Mouse (Mus musculus) midbrain, embryonic 14.5 days (tissue): ENCODE results near the gene Rnf182. TPM values are rescaled to one million over a fixed set of nuclear protein-coding genes. Genes with fewer than 3 reads are reported as not detected.

Experiments
- ATAC-seq: fragments of 200-750 bp; cut with Nextera tagmentation; 2 replicates; pipeline ENCODE4 v1.8.0; 2017; ENCODE audit warnings: moderate number of reproducible peaks, moderate library complexity; ENCODE audit not compliant: low FRiP score, low TSS enrichment
- DNase-seq: peaks from one replicate; pipeline ENCODE4 v3.0.0-alpha.2; 2015
- H3K27ac ChIP-seq: fragments of 300-500 bp; sonication (generic); replicated peaks from 2 replicates; pipeline ENCODE4 v1.5.1; 2014; ENCODE audit warnings: mild to moderate bottlenecking, low read depth, low read length, moderate library complexity
- H3K27me3 ChIP-seq: fragments of 300-500 bp; sonication (generic); 2 replicates; pipeline ENCODE4 v1.6.1; 2014; ENCODE audit warnings: low read length, control low read depth, mixed read lengths; ENCODE audit not compliant: control insufficient read depth, insufficient read depth
- H3K36me3 ChIP-seq: fragments of 300-500 bp; sonication (generic); 2 replicates; pipeline ENCODE4 v1.6.1; 2014; ENCODE audit warnings: low read length, control low read depth; ENCODE audit not compliant: control insufficient read depth, insufficient read depth
- H3K4me1 ChIP-seq: fragments of 300-500 bp; sonication (generic); 2 replicates; pipeline ENCODE4 v1.6.1; 2014; ENCODE audit warnings: mild to moderate bottlenecking, antibody characterized with exemption, low read length, control low read depth; ENCODE audit not compliant: control insufficient read depth, insufficient read depth
- H3K4me2 ChIP-seq: fragments of 300-500 bp; sonication (generic); 2 replicates; pipeline ENCODE4 v1.6.1; 2014; ENCODE audit warnings: mild to moderate bottlenecking, low read length, moderate library complexity
- H3K4me3 ChIP-seq: fragments of 300-500 bp; sonication (generic); replicated peaks from 2 replicates; pipeline ENCODE4 v1.5.1; 2014; ENCODE audit warnings: low read depth, low read length
- H3K9ac ChIP-seq: fragments of 300-500 bp; sonication (generic); replicated peaks from 2 replicates; pipeline ENCODE4 v1.6.1; 2014; ENCODE audit warnings: mild to moderate bottlenecking, low read length, moderate library complexity
- H3K9me3 ChIP-seq: fragments of 300-500 bp; sonication (generic); 2 replicates; pipeline ENCODE4 v1.6.1; 2016; ENCODE audit warnings: low read length, control low read depth, mixed read lengths; ENCODE audit not compliant: control insufficient read depth
- WGBS: fragments of 180-500 bp; shearing (Covaris S2); extraction: QIAGEN DNeasy Blood & Tissue Kit; methylation state at CpG from one replicate; pipeline ENCODE4 v1.1.7; 2014; 5-methylcytosine and 5-hydroxymethylcytosine counted together
- polyA plus RNA-seq: library from polyadenylated mRNA; unstranded; fragments of >200 nt; fragmentation: Nextera tagmentation; extraction: Ambion mirVana; gene quantifications from 2 replicates; pipeline ENCODE4 v1.2.1, GENCODE M21; 2014

Gene Rnf182
- 32.7 and 38.0 TPM in 2 replicates for polyA plus RNA-seq

- under 1% methylated on average over 58 of the region's 58 CpGs for WGBS
- peak within 1 kb of the TSS; percentile 83 for H3K9ac ChIP-seq
These were observed at the start of gene Rnf182 for GRCm38 (mm10) chr13:43615577-43616254. Rnf182 (plus strand) TSS chr13:43615710.

GRCm38 (mm10) chr13:43566184-43566583 lies 49.3 kb upstream of the Rnf182 start:
- Histone ChIP-seq H3K36me3 (no peaks in the 10 kb centered on the region), H3K4me1 (no peaks in the 10 kb centered on the region), H3K9ac (no peak overlapping the region), H3K9me3 (no peaks in the 10 kb centered on the region), H3K27ac (no peak overlapping the region), H3K27me3 (no peaks in the 10 kb centered on the region), H3K4me2 (no peak overlapping the region), H3K4me3 (no peak overlapping the region)
- DNase-seq (no peak), ATAC-seq (no peak)
- WGBS: 85% methylated on average over 8 of the region's 8 CpGs

More at GRCm38 (mm10) chr13:43615577-43616254, at the start of gene Rnf182:
- H3K4me1 ChIP-seq: peaks cover 19% of the 10 kb centered on the region
- H3K36me3 ChIP-seq: no peaks in the 10 kb centered on the region
- peak within 1 kb of the TSS; percentile 70 for H3K4me2 ChIP-seq
- DNase-seq: peak; percentile 94
- H3K4me3 ChIP-seq: peak within 1 kb of the TSS; percentile 74
- H3K27ac ChIP-seq: peak within 1 kb of the TSS; percentile 84
- no peaks in the 10 kb centered on the region for H3K9me3 ChIP-seq
- peak; percentile 94 for ATAC-seq
- H3K27me3 ChIP-seq: no peaks in the 10 kb centered on the region

- 60% methylated on average over 25 of the region's 25 CpGs for WGBS
- Histone ChIP-seq H3K27me3 (no peaks in the 10 kb centered on the region), H3K9me3 (no peaks in the 10 kb centered on the region), H3K36me3 (no peaks in the 10 kb centered on the region), H3K4me1 (no peaks in the 10 kb centered on the region), H3K4me3 (no peak overlapping the region), H3K27ac (no peak overlapping the region), H3K4me2 (no peak overlapping the region), H3K9ac (no peak overlapping the region)
- ATAC-seq: no peak
- peak; percentile 35 for DNase-seq
These were observed 48.2 kb upstream of the Rnf182 start for GRCm38 (mm10) chr13:43567141-43567891.

- H3K4me2 ChIP-seq: no peak overlapping the region
- no peaks in the 10 kb centered on the region for H3K27me3 ChIP-seq
- DNase-seq (no peak), ATAC-seq (no peak)
- H3K36me3 ChIP-seq: no peaks in the 10 kb centered on the region
- no peak overlapping the region for H3K9ac ChIP-seq
- no peak overlapping the region for H3K4me3 ChIP-seq
- H3K9me3 ChIP-seq: no peaks in the 10 kb centered on the region
- no peaks in the 10 kb centered on the region for H3K4me1 ChIP-seq
- no peak overlapping the region for H3K27ac ChIP-seq
- WGBS: 90% methylated on average over 2 of the region's 2 CpGs
These were observed 41.5 kb upstream of the Rnf182 start for GRCm38 (mm10) chr13:43573979-43574378.

- Histone ChIP-seq H3K27ac (no peak overlapping the region), H3K9me3 (no peaks in the 10 kb centered on the region), H3K4me2 (no peak overlapping the region), H3K9ac (no peak overlapping the region), H3K36me3 (no peaks in the 10 kb centered on the region), H3K27me3 (no peaks in the 10 kb centered on the region), H3K4me3 (no peak overlapping the region), H3K4me1 (no peaks in the 10 kb centered on the region)
- DNase-seq (no peak), ATAC-seq (no peak)
- WGBS: 94% methylated on average over 5 of the region's 5 CpGs
These were observed 40.1 kb upstream of the Rnf182 start for GRCm38 (mm10) chr13:43575431-43575830.

- no peak overlapping the region for H3K9ac ChIP-seq
- no peaks in the 10 kb centered on the region for H3K27me3 ChIP-seq
- ATAC-seq (no peak), DNase-seq (no peak)
- 76% methylated on average over 5 of the region's 5 CpGs for WGBS
- no peak overlapping the region for H3K4me2 ChIP-seq
- H3K27ac ChIP-seq: no peak overlapping the region
- H3K4me3 ChIP-seq: no peak overlapping the region
- no peaks in the 10 kb centered on the region for H3K9me3 ChIP-seq
- H3K4me1 ChIP-seq: no peaks in the 10 kb centered on the region
- no peaks in the 10 kb centered on the region for H3K36me3 ChIP-seq
These were observed 38.3 kb upstream of the Rnf182 start for GRCm38 (mm10) chr13:43577254-43577653.

- DNase-seq (no peak), ATAC-seq (no peak)
- no peaks in the 10 kb centered on the region for H3K36me3 ChIP-seq
- no peak overlapping the region for H3K4me2 ChIP-seq
- no peaks in the 10 kb centered on the region for H3K9me3 ChIP-seq
- WGBS: 89% methylated on average over 12 of the region's 12 CpGs
- H3K27me3 ChIP-seq: no peaks in the 10 kb centered on the region
- H3K4me3 ChIP-seq: no peak overlapping the region
- H3K9ac ChIP-seq: no peak overlapping the region
- no peaks in the 10 kb centered on the region for H3K4me1 ChIP-seq
- H3K27ac ChIP-seq: no peak overlapping the region
These were observed 37.7 kb upstream of the Rnf182 start for GRCm38 (mm10) chr13:43577766-43578165.

GRCm38 (mm10) chr13:43579740-43580139 lies 35.8 kb upstream of the Rnf182 start:
- H3K9me3 ChIP-seq: no peaks in the 10 kb centered on the region
- ATAC-seq (no peak), DNase-seq (peak; percentile 78)
- no peak overlapping the region for H3K9ac ChIP-seq
- H3K4me2 ChIP-seq: no peak overlapping the region
- H3K36me3 ChIP-seq: no peaks in the 10 kb centered on the region
- H3K4me3 ChIP-seq: no peak overlapping the region
- H3K27me3 ChIP-seq: no peaks in the 10 kb centered on the region
- WGBS: 24% methylated on average over 18 of the region's 18 CpGs
- H3K27ac ChIP-seq: no peak overlapping the region
- H3K4me1 ChIP-seq: no peaks in the 10 kb centered on the region

- no peaks in the 10 kb centered on the region for H3K9me3 ChIP-seq
- no peak overlapping the region for H3K4me3 ChIP-seq
- H3K27me3 ChIP-seq: no peaks in the 10 kb centered on the region
- ATAC-seq: no peak
- H3K9ac ChIP-seq: no peak overlapping the region
- H3K4me1 ChIP-seq: no peaks in the 10 kb centered on the region
- H3K27ac ChIP-seq: no peak overlapping the region
- 94% methylated on average over 5 of the region's 5 CpGs for WGBS
- no peaks in the 10 kb centered on the region for H3K36me3 ChIP-seq
- DNase-seq: no peak
- no peak overlapping the region for H3K4me2 ChIP-seq
These were observed 34.8 kb upstream of the Rnf182 start for GRCm38 (mm10) chr13:43580661-43581060.
